Mouse (Mus musculus): ENCODE measurements around the gene Gpr180.

- TF ChIP-seq CTCF (IDR thresholded peaks at IDR 0.05; ENCODE audit: borderline replicate concordance, control insufficient read depth, extremely low read depth, insufficient read depth, low read length, poor library complexity) (no peak), POLR2A (IDR thresholded peaks at IDR 0.05; ENCODE audit: control insufficient read depth, extremely low read depth, insufficient read depth, low read length, poor library complexity) (no peak)
Measured at GRCm38 (mm10) chr14:118200731-118201130, 63.8 kb downstream of the Gpr180 start.
